Mouse (Mus musculus): ENCODE data around the gene Ebf4. TPM values are rescaled to one million over a fixed set of nuclear protein-coding genes. Genes with fewer than 3 reads are reported as not detected.

Ebf4 gene
- polyA plus RNA-seq (2014; fragmentation: Illumina TruSeq; extraction: RNeasy Lipid Tissue Mini Kit (QIAGEN cat#74804); ENCODE audit: low read depth, low replicate concordance): 0.10 TPM

GRCm38 (mm10) chr2:130294936-130295277 lies at the start of gene Ebf4:
Gene Ebf4, plus strand, starts transcription at chr2:130295169.

GRCm38 (mm10) chr2:130274149-130274861 lies 20.7 kb upstream of the Ebf4 start, which contains the start of gene Nop56:
Gene Nop56, plus strand, starts transcription at chr2:130274430.

GRCm38 (mm10) chr2:130283854-130284654 lies 10.9 kb upstream of the Ebf4 start, which contains the start of gene Idh3b:
Gene Idh3b, minus strand, starts transcription at chr2:130284547.

GRCm38 (mm10) chr2:130397186-130397985 lies 102.4 kb downstream of the Ebf4 start, which contains the start of gene Cpxm1:
Gene Cpxm1, minus strand, starts transcription at chr2:130397574.

GRCm38 (mm10) chr2:130404939-130405338 lies 110.0 kb downstream of the Ebf4 start, which contains the start of the genes Gm28372 and 1700020A23Rik:
Gene Gm28372, plus strand, starts transcription at chr2:130405239.
Gene 1700020A23Rik, plus strand, starts transcription at chr2:130405259.

GRCm38 (mm10) chr2:130406178-130406577 lies 111.2 kb downstream of the Ebf4 start, which contains the start of gene Tmem239:
Gene Tmem239, plus strand, starts transcription at chr2:130406478.

Other genes with a start within 250 kb of the Ebf4 start
- 0.07 TPM for gene Tgm6, start 182.8 kb upstream of the Ebf4 start, polyA plus RNA-seq (2014; fragmentation: Illumina TruSeq; extraction: RNeasy Lipid Tissue Mini Kit (QIAGEN cat#74804); ENCODE audit: low read depth, low replicate concordance)
- gene Snrpb, start 115.8 kb upstream of the Ebf4 start, polyA plus RNA-seq (2014; fragmentation: Illumina TruSeq; extraction: RNeasy Lipid Tissue Mini Kit (QIAGEN cat#74804); ENCODE audit: low read depth, low replicate concordance): 13.2 TPM
- gene Tmc2, start 100.0 kb upstream of the Ebf4 start, polyA plus RNA-seq (2014; fragmentation: Illumina TruSeq; extraction: RNeasy Lipid Tissue Mini Kit (QIAGEN cat#74804); ENCODE audit: low read depth, low replicate concordance): 0.18 TPM
- 28.7 TPM for gene Nop56, start 20.7 kb upstream of the Ebf4 start, polyA plus RNA-seq (2014; fragmentation: Illumina TruSeq; extraction: RNeasy Lipid Tissue Mini Kit (QIAGEN cat#74804); ENCODE audit: low read depth, low replicate concordance)
- 59.1 TPM for gene Idh3b, start 10.6 kb upstream of the Ebf4 start, polyA plus RNA-seq (2014; fragmentation: Illumina TruSeq; extraction: RNeasy Lipid Tissue Mini Kit (QIAGEN cat#74804); ENCODE audit: low read depth, low replicate concordance)
- 3.3 TPM for gene Cpxm1, start 102.4 kb downstream of the Ebf4 start, polyA plus RNA-seq (2014; fragmentation: Illumina TruSeq; extraction: RNeasy Lipid Tissue Mini Kit (QIAGEN cat#74804); ENCODE audit: low read depth, low replicate concordance)
- 6.7 TPM for gene Gm28372, start 110.1 kb downstream of the Ebf4 start, polyA plus RNA-seq (2014; fragmentation: Illumina TruSeq; extraction: RNeasy Lipid Tissue Mini Kit (QIAGEN cat#74804); ENCODE audit: low read depth, low replicate concordance)
- gene 1700020A23Rik, start 110.1 kb downstream of the Ebf4 start, polyA plus RNA-seq (2014; fragmentation: Illumina TruSeq; extraction: RNeasy Lipid Tissue Mini Kit (QIAGEN cat#74804); ENCODE audit: low read depth, low replicate concordance): 9.1 TPM
- gene Tmem239, start 111.3 kb downstream of the Ebf4 start, polyA plus RNA-seq (2014; fragmentation: Illumina TruSeq; extraction: RNeasy Lipid Tissue Mini Kit (QIAGEN cat#74804); ENCODE audit: low read depth, low replicate concordance): not detected
- 16.8 TPM for gene Vps16, start 129.2 kb downstream of the Ebf4 start, polyA plus RNA-seq (2014; fragmentation: Illumina TruSeq; extraction: RNeasy Lipid Tissue Mini Kit (QIAGEN cat#74804); ENCODE audit: low read depth, low replicate concordance)
- 8.1 TPM for gene Pced1a, start 129.5 kb downstream of the Ebf4 start, polyA plus RNA-seq (2014; fragmentation: Illumina TruSeq; extraction: RNeasy Lipid Tissue Mini Kit (QIAGEN cat#74804); ENCODE audit: low read depth, low replicate concordance)
- 33.4 TPM for gene Ptpra, start 155.1 kb downstream of the Ebf4 start, polyA plus RNA-seq (2014; fragmentation: Illumina TruSeq; extraction: RNeasy Lipid Tissue Mini Kit (QIAGEN cat#74804); ENCODE audit: low read depth, low replicate concordance)

Measured in testis, adult 10 weeks (tissue).